ENCODE assay signal across 9 mouse cellular contexts in the genomic region with DNA sequence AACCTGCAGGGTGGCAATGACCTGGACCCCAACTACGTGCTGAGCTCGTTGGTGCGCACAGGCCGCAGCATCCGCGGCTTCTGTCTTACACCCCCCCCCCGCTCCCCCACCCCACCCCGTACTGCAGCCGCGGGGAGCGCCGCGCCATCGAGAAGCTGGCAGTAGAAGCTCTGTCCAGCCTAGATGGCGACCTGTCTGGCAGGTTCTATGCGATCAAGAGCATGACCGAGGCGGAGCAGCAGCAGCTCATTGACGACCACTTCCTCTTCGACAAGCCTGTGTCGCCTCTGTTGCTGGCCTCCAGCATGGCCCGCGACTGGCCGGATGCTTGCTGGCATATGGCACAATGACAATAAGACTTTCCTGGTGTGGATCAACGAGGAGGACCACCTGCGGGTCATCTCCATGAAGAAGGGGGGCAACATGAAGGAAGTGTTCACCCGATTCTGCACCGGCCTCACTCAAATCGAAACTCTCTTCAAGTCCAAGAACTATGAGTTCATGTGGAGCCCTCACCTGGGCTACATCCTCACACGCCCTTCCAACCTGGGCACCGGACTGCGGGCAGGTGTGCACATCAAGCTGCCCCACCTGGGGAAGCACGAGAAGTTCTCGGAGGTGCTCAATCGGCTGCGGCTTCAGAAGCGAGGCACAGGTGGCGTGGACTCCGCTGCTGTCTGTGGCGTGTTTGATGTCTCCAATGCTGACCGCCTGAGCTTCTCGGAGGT. TPM values are rescaled to one million over a fixed set of nuclear protein-coding genes. Genes with fewer than 3 reads are reported as not detected.
DNase-seq lines count a peak whose midpoint lies in the region; ATAC-seq lines count a peak whose summit lies in the region.
"Had no signal": no experiment of that assay in that cellular context is flagged by ENCODE, and none has a peak within 500 bp of the region (broad histone marks: within the 10 kb centered on the region; RNA-seq: fewer than 3 reads in every experiment).

No protein-coding gene starts in this region.

- H3K4me2 ChIP-seq in hindbrain, embryonic 13.5 days = peak overlapping the region; percentile 52
- H3K4me2 ChIP-seq in liver, embryonic 16.5 days (ENCODE audit: low read depth, low read length) = peak overlapping the region; percentile 70
- peak overlapping the region; percentile 42 for H3K4me2 ChIP-seq in neural tube, embryonic 14.5 days (ENCODE audit: low read depth, low read length)

- H3K27me3 ChIP-seq in hindbrain, embryonic 13.5 days = peaks cover 32% of the 10 kb centered on the region
- peaks cover 19% of the 10 kb centered on the region for H3K27me3 ChIP-seq in liver, embryonic 16.5 days (ENCODE audit: control insufficient read depth, insufficient read depth, low read depth, low read length)
- no peaks in the 10 kb centered on the region for H3K27me3 ChIP-seq in neural tube, embryonic 14.5 days (ENCODE audit: control insufficient read depth, insufficient read depth, low read length)

- peaks cover 11% of the 10 kb centered on the region for H3K4me1 ChIP-seq in hindbrain, embryonic 13.5 days (replicated peaks)
- H3K4me1 ChIP-seq in liver, embryonic 16.5 days (ENCODE audit: control insufficient read depth, low read depth, low read length) = peaks cover 15% of the 10 kb centered on the region
- H3K4me1 ChIP-seq in neural tube, embryonic 14.5 days (ENCODE audit: control insufficient read depth, insufficient read depth, low read length) = no peaks in the 10 kb centered on the region

- 0 out of 2 replicates have a peak overlapping the region, but pooled peaks have one; percentile 55 for H3K9ac ChIP-seq in hindbrain, embryonic 13.5 days
- no peak overlapping the region for H3K9ac ChIP-seq in liver, embryonic 16.5 days (ENCODE audit: low read depth, low read length)
- H3K9ac ChIP-seq in neural tube, embryonic 14.5 days (replicated peaks; ENCODE audit: low read depth, low read length) = 0 out of 2 replicates have a peak overlapping the region, but pooled peaks have one; percentile 7

- no peaks in the 10 kb centered on the region for H3K36me3 ChIP-seq in hindbrain, embryonic 13.5 days
- H3K36me3 ChIP-seq in liver, embryonic 16.5 days (ENCODE audit: control insufficient read depth, insufficient read depth) = no peaks in the 10 kb centered on the region
- no peaks in the 10 kb centered on the region for H3K36me3 ChIP-seq in neural tube, embryonic 14.5 days (ENCODE audit: control insufficient read depth, insufficient read depth, low read length)

- peak overlapping the region; percentile 34 for H3K4me3 ChIP-seq in hindbrain, embryonic 13.5 days
- H3K4me3 ChIP-seq in liver, embryonic 16.5 days (ENCODE audit: low read depth, low read length) = peak overlapping the region; percentile 45
- H3K4me3 ChIP-seq in neural tube, embryonic 14.5 days (ENCODE audit: low read depth, low read length) = peak overlapping the region; percentile 15; the same call in 1 of the 2 replicates
- H3K4me3 ChIP-seq: erythroblast, embryonic 14.5 days had no signal

- peak; percentile 43 for ATAC-seq in activated CD4-positive, CD25-positive, alpha-beta regulatory T cell, adult 4 months
- ATAC-seq in hindbrain, embryonic 13.5 days (ENCODE audit: low FRiP score) = peak; percentile 59; the same call in 1 of the 2 replicates
- no peak for ATAC-seq in liver, embryonic 16.5 days (ENCODE audit: low read depth)
- peak; percentile 44 for ATAC-seq in neural tube, embryonic 14.5 days (ENCODE audit: low read depth)

- DNase-seq in adrenal gland, postnatal 10 days = peak; percentile 21
- no peak for DNase-seq in adrenal gland, adult 8-10 months
- no peak for DNase-seq in left cerebral cortex, postnatal 4 days
- no peak for DNase-seq in embryo, embryonic 9.5 days (ENCODE audit: extremely low spot score)

- H3K9me3 ChIP-seq in hindbrain, embryonic 13.5 days = no peaks in the 10 kb centered on the region
- no peaks in the 10 kb centered on the region for H3K9me3 ChIP-seq in liver, embryonic 16.5 days (replicated peaks; ENCODE audit: control insufficient read depth, low read length)
- H3K9me3 ChIP-seq in neural tube, embryonic 14.5 days (ENCODE audit: control insufficient read depth, low read length) = no peaks in the 10 kb centered on the region

- intact Hi-C loops in left cerebral cortex, postnatal 4 days (cut with DNase I) = no loop called here

- H3K27ac ChIP-seq in hindbrain, embryonic 13.5 days = no peak overlapping the region
- no peak overlapping the region for H3K27ac ChIP-seq in liver, embryonic 16.5 days (ENCODE audit: low read length)
- no peak overlapping the region for H3K27ac ChIP-seq in neural tube, embryonic 14.5 days (ENCODE audit: low read depth, low read length)

- WGBS in hindbrain, embryonic 13.5 days = 41% methylated on average over 42 of the region's 42 CpGs
- 21% methylated on average over 42 of the region's 42 CpGs for WGBS in liver, embryonic 16.5 days (ENCODE audit: insufficient replicate concordance)
- WGBS in neural tube, embryonic 14.5 days = 33% methylated on average over 42 of the region's 42 CpGs

RNA-seq across cellular contexts. Expression of a gene that starts 28.4 kb away (rescaled TPM):
- under 1 TPM; 0.73 to 0.96 TPM for total RNA-seq in adrenal gland, postnatal 10 days (2021)
- under 1 TPM; 0.41 to 0.83 (median 0.65) TPM for total RNA-seq in adrenal gland, adult 8-10 months (2022)
- polyA plus RNA-seq in activated CD4-positive, CD25-positive, alpha-beta regulatory T cell, adult 4 months (2017; shearing (Covaris generic)) = 1 to 10 TPM; 3.8 to 4.3 TPM
- polyA plus RNA-seq in hindbrain, embryonic 13.5 days (2015; fragmentation: Nextera tagmentation; extraction: Ambion mirVana) = 0.48 and 0.55 TPM in 2 replicates
- polyA plus RNA-seq in liver, embryonic 16.5 days (2015; fragmentation: Nextera tagmentation; extraction: Ambion mirVana) = 0.21 and 0.27 TPM in 2 replicates
- polyA plus RNA-seq in neural tube, embryonic 14.5 days (2014; fragmentation: Nextera tagmentation; extraction: Ambion mirVana) = 0.67 and 0.74 TPM in 2 replicates
- under 1 TPM; 0.36 to 0.50 TPM for total RNA-seq in left cerebral cortex, postnatal 4 days (2021)
- polyA plus RNA-seq: erythroblast, embryonic 14.5 days had no signal

RNA-seq across cellular contexts. Expression of a gene that starts 31.2 kb away (rescaled TPM):
- 10 to 100 TPM; 37.0 to 40.0 TPM for total RNA-seq in adrenal gland, postnatal 10 days (2021)
- 10 to 100 TPM; 49.8 to 51.5 (median 50.1) TPM for total RNA-seq in adrenal gland, adult 8-10 months (2022)
- polyA plus RNA-seq in activated CD4-positive, CD25-positive, alpha-beta regulatory T cell, adult 4 months (2017; shearing (Covaris generic)) = 10 to 100 TPM; 47.4 to 51.6 TPM
- polyA plus RNA-seq in hindbrain, embryonic 13.5 days (2015; fragmentation: Nextera tagmentation; extraction: Ambion mirVana) = 157 and 162 TPM in 2 replicates
- 28.8 and 31.0 TPM in 2 replicates for polyA plus RNA-seq in liver, embryonic 16.5 days (2015; fragmentation: Nextera tagmentation; extraction: Ambion mirVana)
- 130 and 141 TPM in 2 replicates for polyA plus RNA-seq in neural tube, embryonic 14.5 days (2014; fragmentation: Nextera tagmentation; extraction: Ambion mirVana)
- total RNA-seq in left cerebral cortex, postnatal 4 days (2021) = 10 to 100 TPM; 61.2 to 62.2 TPM

RNA-seq across cellular contexts. Expression of a gene that starts 38.7 kb away (rescaled TPM):
- total RNA-seq in adrenal gland, postnatal 10 days (2021) = 10 to 100 TPM; 43.5 to 52.7 TPM
- total RNA-seq in adrenal gland, adult 8-10 months (2022) = 10 to 100 TPM; 41.2 to 46.5 (median 44.5) TPM
- polyA plus RNA-seq in activated CD4-positive, CD25-positive, alpha-beta regulatory T cell, adult 4 months (2017; shearing (Covaris generic)) = 10 to 100 TPM; 11.4 to 15.4 TPM
- polyA plus RNA-seq in hindbrain, embryonic 13.5 days (2015; fragmentation: Nextera tagmentation; extraction: Ambion mirVana) = 37.3 and 37.8 TPM in 2 replicates
- 10.6 and 11.2 TPM in 2 replicates for polyA plus RNA-seq in liver, embryonic 16.5 days (2015; fragmentation: Nextera tagmentation; extraction: Ambion mirVana)
- 31.9 and 33.2 TPM in 2 replicates for polyA plus RNA-seq in neural tube, embryonic 14.5 days (2014; fragmentation: Nextera tagmentation; extraction: Ambion mirVana)
- total RNA-seq in left cerebral cortex, postnatal 4 days (2021) = 10 to 100 TPM; 28.8 to 29.5 TPM

RNA-seq across cellular contexts. Expression of a gene that starts 50.8 kb away (rescaled TPM):
- 10 to 100 TPM; 19.9 to 29.6 TPM for total RNA-seq in adrenal gland, postnatal 10 days (2021)
- total RNA-seq in adrenal gland, adult 8-10 months (2022) = 10 to 100 TPM; 12.0 to 56.7 (median 30.9) TPM
- not detected for polyA plus RNA-seq in activated CD4-positive, CD25-positive, alpha-beta regulatory T cell, adult 4 months (2017; shearing (Covaris generic))
- polyA plus RNA-seq in hindbrain, embryonic 13.5 days (2015; fragmentation: Nextera tagmentation; extraction: Ambion mirVana) = 0.30 and 0.31 TPM in 2 replicates
- polyA plus RNA-seq in liver, embryonic 16.5 days (2015; fragmentation: Nextera tagmentation; extraction: Ambion mirVana) = 34.8 and 40.4 TPM in 2 replicates
- polyA plus RNA-seq in neural tube, embryonic 14.5 days (2014; fragmentation: Nextera tagmentation; extraction: Ambion mirVana) = 0.47 and 0.70 TPM in 2 replicates
- total RNA-seq in left cerebral cortex, postnatal 4 days (2021) = under 1 TPM; 0.36 to 0.38 TPM
- polyA plus RNA-seq: erythroblast, embryonic 14.5 days had no signal
